Mouse (Mus musculus) embryonic facial prominence, embryonic 13.5 days (tissue): ENCODE data around the gene Pkm. TPM values are rescaled to one million over a fixed set of nuclear protein-coding genes. Genes with fewer than 3 reads are reported as not detected.

Source experiments
- ATAC-seq: fragments of 200-750 bp; cut with Nextera tagmentation; 2 replicates; pipeline ENCODE4 v1.8.0; 2017; ENCODE audit warnings: low read depth; ENCODE audit not compliant: insufficient number of reproducible peaks, insufficient read depth, low FRiP score, low TSS enrichment
- H3K27ac ChIP-seq: fragments of 300-500 bp; sonication (generic); 2 replicates; pipeline ENCODE4 v1.5.1; 2015; ENCODE audit warnings: moderate library complexity, mild to moderate bottlenecking, inconsistent platforms
- H3K27me3 ChIP-seq: fragments of 300-500 bp; sonication (generic); 2 replicates; pipeline ENCODE4 v1.6.1; 2015; ENCODE audit warnings: mild to moderate bottlenecking, inconsistent platforms
- H3K36me3 ChIP-seq: fragments of 300-500 bp; sonication (generic); 2 replicates; pipeline ENCODE4 v1.6.1; 2015; ENCODE audit warnings: mild to moderate bottlenecking, inconsistent platforms
- H3K4me1 ChIP-seq: fragments of 300-500 bp; sonication (generic); 2 replicates; pipeline ENCODE4 v1.6.1; 2015; ENCODE audit warnings: inconsistent platforms
- H3K4me2 ChIP-seq: fragments of 300-500 bp; sonication (generic); 2 replicates; pipeline ENCODE4 v1.6.1; 2015; ENCODE audit warnings: moderate library complexity, mild to moderate bottlenecking, inconsistent platforms
- H3K4me3 ChIP-seq: fragments of 300-500 bp; sonication (generic); 2 replicates; pipeline ENCODE4 v1.5.1; 2015; ENCODE audit warnings: mild to moderate bottlenecking, inconsistent platforms
- H3K9ac ChIP-seq: fragments of 300-500 bp; sonication (generic); 2 replicates; pipeline ENCODE4 v1.6.1; 2015; ENCODE audit warnings: mild to moderate bottlenecking, inconsistent platforms
- H3K9me3 ChIP-seq: fragments of 300-500 bp; sonication (generic); 2 replicates; pipeline ENCODE4 v1.6.1; 2016; ENCODE audit warnings: inconsistent platforms
- WGBS: fragments of 180-500 bp; shearing (Covaris S2); methylation state at CpG from one replicate; pipeline ENCODE4 v1.1.7; 2015; ENCODE audit warnings: mixed read lengths; 5-methylcytosine and 5-hydroxymethylcytosine counted together
- polyA plus RNA-seq: library from polyadenylated mRNA; unstranded; fragments of >200 nt; fragmentation: Nextera tagmentation; extraction: Ambion mirVana; gene quantifications from 2 replicates; pipeline ENCODE4 v1.2.1, GENCODE M21; 2015

The Pkm gene
- polyA plus RNA-seq, 1 experiment from 2014 or later: 1,360 TPM

- Histone ChIP-seq H3K9me3 (no peaks in the 10 kb centered on the region), H3K9ac (no peak overlapping the region), H3K36me3 (no peaks in the 10 kb centered on the region), H3K27me3 (no peaks in the 10 kb centered on the region), H3K4me3 (no peak overlapping the region), H3K4me2 (no peak overlapping the region), H3K27ac (no peak overlapping the region), H3K4me1 (peaks cover 12% of the 10 kb centered on the region)
- whole genome bisulfite sequencing: 32% methylated on average over 6 of the region's 6 CpGs
- no peak for ATAC-seq
Measured at GRCm38 (mm10) chr9:59687416-59688046, 31.4 kb downstream of the Pkm start.

- Histone ChIP-seq H3K4me1 (peaks cover 28% of the 10 kb centered on the region), H3K4me3 (peak overlapping the region; percentile 38), H3K9ac (peak overlapping the region; percentile 32), H3K9me3 (no peaks in the 10 kb centered on the region), H3K4me2 (peak overlapping the region; percentile 65), H3K27ac (peak overlapping the region; percentile 70), H3K36me3 (no peaks in the 10 kb centered on the region), H3K27me3 (no peaks in the 10 kb centered on the region)
- peak; percentile 85 for ATAC-seq
- 6% methylated on average over 23 of the region's 23 CpGs for WGBS
Measured at GRCm38 (mm10) chr9:59691635-59692094, 35.5 kb downstream of the Pkm start.

GRCm38 (mm10) chr9:59692145-59692544 is 36.0 kb downstream of the Pkm start:
- WGBS: 21% methylated on average over 9 of the region's 9 CpGs
- peak overlapping the region; percentile 32 for H3K9ac ChIP-seq
- peaks cover 28% of the 10 kb centered on the region for H3K4me1 ChIP-seq
- ATAC-seq: no peak
- H3K36me3 ChIP-seq: no peaks in the 10 kb centered on the region
- H3K27me3 ChIP-seq: no peaks in the 10 kb centered on the region
- no peaks in the 10 kb centered on the region for H3K9me3 ChIP-seq
- H3K4me2 ChIP-seq: peak overlapping the region; percentile 65
- H3K27ac ChIP-seq: peak overlapping the region; percentile 70
- H3K4me3 ChIP-seq: peak overlapping the region; percentile 38

- Histone ChIP-seq H3K4me3 (no peak overlapping the region), H3K36me3 (no peaks in the 10 kb centered on the region), H3K27ac (peak overlapping the region; percentile 39; the same call in 1 of the 2 replicates), H3K9me3 (no peaks in the 10 kb centered on the region), H3K9ac (0 out of 2 replicates have a peak overlapping the region, but pooled peaks have one; percentile 32), H3K4me1 (peaks cover 28% of the 10 kb centered on the region), H3K4me2 (no peak overlapping the region), H3K27me3 (no peaks in the 10 kb centered on the region)
- WGBS: 31% methylated on average over 16 of the region's 16 CpGs
- no peak for ATAC-seq
Measured at GRCm38 (mm10) chr9:59694571-59695450, 38.6 kb downstream of the Pkm start.

- peak overlapping the region; percentile 39; the same call in 1 of the 2 replicates for H3K27ac ChIP-seq
Measured at GRCm38 (mm10) chr9:59695451-59695813, 39.3 kb downstream of the Pkm start.

GRCm38 (mm10) chr9:59696381-59696780 is 40.2 kb downstream of the Pkm start:
- no peak for ATAC-seq
- Histone ChIP-seq H3K4me2 (no peak overlapping the region), H3K36me3 (no peaks in the 10 kb centered on the region), H3K4me1 (peaks cover 28% of the 10 kb centered on the region), H3K9me3 (no peaks in the 10 kb centered on the region), H3K9ac (no peak overlapping the region), H3K4me3 (no peak overlapping the region), H3K27ac (no peak overlapping the region), H3K27me3 (no peaks in the 10 kb centered on the region)
- WGBS: 72% methylated on average over 3 of the region's 3 CpGs

More at GRCm38 (mm10) chr9:59695451-59695813, 39.3 kb downstream of the Pkm start:
- 23% methylated on average over 3 of the region's 3 CpGs for WGBS
- Histone ChIP-seq H3K27me3 (no peaks in the 10 kb centered on the region), H3K9ac (no peak overlapping the region), H3K4me3 (no peak overlapping the region), H3K36me3 (no peaks in the 10 kb centered on the region), H3K4me2 (no peak overlapping the region), H3K9me3 (no peaks in the 10 kb centered on the region), H3K4me1 (peaks cover 28% of the 10 kb centered on the region)
- no peak for ATAC-seq

- 77% methylated on average over 7 of the region's 7 CpGs for WGBS
- H3K9ac ChIP-seq: no peak overlapping the region
- H3K4me1 ChIP-seq: no peaks in the 10 kb centered on the region; the same call in 1 of the 2 replicates
- no peaks in the 10 kb centered on the region for H3K36me3 ChIP-seq
- no peaks in the 10 kb centered on the region for H3K9me3 ChIP-seq
- no peak for ATAC-seq
- H3K4me2 ChIP-seq: no peak overlapping the region
- no peak overlapping the region for H3K4me3 ChIP-seq
- no peak overlapping the region for H3K27ac ChIP-seq
- H3K27me3 ChIP-seq: no peaks in the 10 kb centered on the region
Measured at GRCm38 (mm10) chr9:59701094-59701493, 44.9 kb downstream of the Pkm start.

- no peak overlapping the region for H3K4me2 ChIP-seq
- no peak overlapping the region for H3K27ac ChIP-seq
- no peak overlapping the region for H3K9ac ChIP-seq
- WGBS: 57% methylated on average over 6 of the region's 6 CpGs
- H3K27me3 ChIP-seq: no peaks in the 10 kb centered on the region
- ATAC-seq: no peak
- no peaks in the 10 kb centered on the region; the same call in 1 of the 2 replicates for H3K4me1 ChIP-seq
- no peaks in the 10 kb centered on the region for H3K36me3 ChIP-seq
- no peaks in the 10 kb centered on the region for H3K9me3 ChIP-seq
- H3K4me3 ChIP-seq: no peak overlapping the region
Measured at GRCm38 (mm10) chr9:59703099-59703498, 46.9 kb downstream of the Pkm start.

GRCm38 (mm10) chr9:59706850-59707825 is 51.0 kb downstream of the Pkm start:
- Histone ChIP-seq H3K9ac (no peak overlapping the region), H3K4me3 (no peak overlapping the region), H3K4me2 (no peak overlapping the region), H3K27ac (no peak overlapping the region), H3K9me3 (no peaks in the 10 kb centered on the region), H3K36me3 (no peaks in the 10 kb centered on the region), H3K4me1 (peaks cover 4% of the 10 kb centered on the region; the same call in 1 of the 2 replicates), H3K27me3 (no peaks in the 10 kb centered on the region)
- no peak for ATAC-seq
- WGBS: 63% methylated on average over 10 of the region's 10 CpGs

GRCm38 (mm10) chr9:59709225-59709624 is 53.1 kb downstream of the Pkm start:
- WGBS: 81% methylated on average over 3 of the region's 3 CpGs
- Histone ChIP-seq H3K9ac (no peak overlapping the region), H3K27ac (no peak overlapping the region), H3K4me3 (no peak overlapping the region), H3K36me3 (no peaks in the 10 kb centered on the region), H3K9me3 (no peaks in the 10 kb centered on the region), H3K27me3 (no peaks in the 10 kb centered on the region), H3K4me2 (no peak overlapping the region), H3K4me1 (0 out of 2 replicates have a peak, but pooled peaks cover 4% of the 10 kb centered on the region)
- no peak for ATAC-seq
